Mouse (Mus musculus) c-Kit-positive CD71-negative TER-119-negative erythroid progenitor cells, embryonic 14.5 days (primary cell): ENCODE measurements around the gene Col18a1.

Experiments used
- DNase-seq: peaks from one replicate; pipeline ENCODE4 v3.0.0-alpha.2; 2013; ENCODE audit warnings: low read depth

Gene Col18a1

GRCm38 (mm10) chr10:77165963-77166717 is at the start of gene Col18a1:
TSS of gene Col18a1 (minus strand) at chr10:77166548.
- DNase-seq = no peak

- DNase-seq = no peak
Measured at GRCm38 (mm10) chr10:77215641-77216040, 49.3 kb upstream of the Col18a1 start.

- no peak for DNase-seq
Measured at GRCm38 (mm10) chr10:77214586-77214985, 48.2 kb upstream of the Col18a1 start.

GRCm38 (mm10) chr10:77213483-77213882 is 47.1 kb upstream of the Col18a1 start:
- no peak for DNase-seq

- DNase-seq = no peak
Measured at GRCm38 (mm10) chr10:77212354-77213120, 46.2 kb upstream of the Col18a1 start.

GRCm38 (mm10) chr10:77211116-77211570 is 44.8 kb upstream of the Col18a1 start:
- DNase-seq = no peak

- DNase-seq = no peak
Measured at GRCm38 (mm10) chr10:77210666-77211065, 44.3 kb upstream of the Col18a1 start.

- DNase-seq = no peak
Measured at GRCm38 (mm10) chr10:77209261-77209660, 42.9 kb upstream of the Col18a1 start.

- no peak for DNase-seq
Measured at GRCm38 (mm10) chr10:77206565-77207079, 40.3 kb upstream of the Col18a1 start.

GRCm38 (mm10) chr10:77206134-77206533 is 39.8 kb upstream of the Col18a1 start:
- DNase-seq = no peak

GRCm38 (mm10) chr10:77203960-77204359 is 37.6 kb upstream of the Col18a1 start:
- no peak for DNase-seq

GRCm38 (mm10) chr10:77201919-77202318 is 35.6 kb upstream of the Col18a1 start:
- no peak for DNase-seq

GRCm38 (mm10) chr10:77200295-77200694 is 33.9 kb upstream of the Col18a1 start:
- DNase-seq = no peak

- no peak for DNase-seq
Measured at GRCm38 (mm10) chr10:77199229-77199628, 32.9 kb upstream of the Col18a1 start.

- no peak for DNase-seq
Measured at GRCm38 (mm10) chr10:77197469-77198209, 31.3 kb upstream of the Col18a1 start.

- no peak for DNase-seq
Measured at GRCm38 (mm10) chr10:77196676-77197075, 30.3 kb upstream of the Col18a1 start.

- DNase-seq = no peak
Measured at GRCm38 (mm10) chr10:77196115-77196514, 29.8 kb upstream of the Col18a1 start.

- DNase-seq = no peak
Measured at GRCm38 (mm10) chr10:77193495-77193894, 27.1 kb upstream of the Col18a1 start.

- no peak for DNase-seq
Measured at GRCm38 (mm10) chr10:77192745-77193144, 26.4 kb upstream of the Col18a1 start.

- no peak for DNase-seq
Measured at GRCm38 (mm10) chr10:77190967-77191915, 24.9 kb upstream of the Col18a1 start.

- no peak for DNase-seq
Measured at GRCm38 (mm10) chr10:77187427-77187826, 21.1 kb upstream of the Col18a1 start.
